Mouse (Mus musculus) retina, postnatal 7 days (tissue): ENCODE measurements around the gene Pwp2.
"Not testable (repeated sequence)": the region's sequence is repeated elsewhere in the genome, so short reads cannot be mapped to it uniquely, and the experiment has no call there.

Experiments
- DNase-seq: peaks from one replicate; pipeline ENCODE4 v3.0.0-alpha.2; 2012; ENCODE audit warnings: low read depth, low spot score

Gene Pwp2

DNA sequence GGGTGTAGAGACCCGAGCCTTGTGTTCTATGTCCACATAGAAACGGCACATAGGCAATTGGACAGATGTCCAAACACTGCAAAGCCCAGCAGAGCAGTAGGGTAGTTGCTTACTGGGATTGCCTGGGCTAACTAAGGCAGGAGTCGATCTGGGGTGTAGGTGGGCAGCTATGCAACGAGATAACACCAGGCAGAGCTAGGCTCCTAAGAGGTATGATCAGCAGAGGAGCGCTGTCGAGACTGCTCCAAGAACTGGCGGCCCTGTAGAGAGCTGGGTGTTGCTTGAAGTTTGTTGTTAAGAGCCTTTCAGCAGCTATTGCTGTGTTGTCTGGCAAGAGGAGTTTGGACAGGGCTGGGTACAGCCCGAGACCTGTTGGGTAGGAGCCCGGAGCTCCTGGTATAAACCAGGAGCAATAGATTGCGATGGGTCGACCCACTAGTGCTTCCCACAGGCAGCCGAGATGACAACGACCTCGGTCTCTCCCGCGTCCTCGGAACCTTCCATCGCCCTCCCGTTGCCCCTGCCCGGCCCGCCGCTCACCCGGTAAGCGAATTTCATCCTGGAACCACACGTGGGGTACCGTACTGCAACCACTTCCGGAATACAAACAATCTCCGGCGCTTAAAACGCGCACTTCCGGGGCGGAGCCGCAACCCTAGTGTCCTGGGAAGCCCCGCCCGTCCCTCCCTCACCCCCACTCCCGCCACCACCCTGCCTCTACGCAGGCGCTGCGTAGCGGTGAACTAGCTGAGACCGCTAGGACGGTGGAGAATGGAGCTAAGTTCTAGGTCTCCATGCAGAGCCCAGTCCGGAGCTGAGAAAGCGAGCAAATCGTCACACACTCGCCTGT, at the start of gene Pwp2:
Gene Pwp2, minus strand, starts transcription at position 619 of the 850 bp plus-strand sequence.
- DNase-seq = peak; percentile 91

DNA sequence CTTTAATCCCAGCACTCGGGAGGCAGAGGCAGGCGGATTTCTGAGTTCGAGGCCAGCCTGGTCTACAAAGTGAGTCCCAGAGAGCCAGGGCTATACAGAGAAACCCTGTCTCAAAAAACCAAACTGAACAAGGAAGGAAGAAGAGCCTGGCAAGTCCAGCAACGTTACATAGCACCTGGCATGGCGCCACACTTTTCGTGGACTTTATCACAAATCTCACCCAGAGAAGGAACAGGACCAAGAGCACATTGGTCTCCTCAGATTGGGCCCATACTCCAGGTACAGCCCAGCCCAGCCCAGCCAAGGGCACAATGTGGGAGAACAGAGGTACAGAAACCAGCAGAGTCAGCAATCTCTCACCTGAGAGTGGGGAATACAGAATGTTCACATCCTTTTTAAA, 48.8 kb upstream of the Pwp2 start:
- no peak for DNase-seq

DNA sequence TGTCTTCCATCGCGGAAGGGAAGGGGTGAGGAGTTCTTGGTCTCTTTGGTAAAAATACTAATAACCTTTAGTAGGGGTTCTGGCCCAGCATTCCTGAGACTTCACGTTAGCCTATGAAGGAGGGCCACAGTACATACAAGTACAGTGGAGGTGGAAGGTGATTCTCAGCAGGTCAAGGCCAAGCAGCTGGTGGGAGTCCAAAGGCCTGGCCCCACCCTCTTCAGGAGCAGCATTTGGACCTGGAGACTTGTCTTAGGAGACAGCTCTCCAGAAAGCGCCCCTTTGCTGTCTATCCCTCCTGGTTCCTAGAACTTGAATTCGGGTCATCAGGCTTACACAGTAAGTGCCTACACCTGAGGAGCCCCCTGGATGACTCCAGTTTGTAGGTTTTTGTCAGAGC, 48.2 kb upstream of the Pwp2 start:
- no peak for DNase-seq

DNA sequence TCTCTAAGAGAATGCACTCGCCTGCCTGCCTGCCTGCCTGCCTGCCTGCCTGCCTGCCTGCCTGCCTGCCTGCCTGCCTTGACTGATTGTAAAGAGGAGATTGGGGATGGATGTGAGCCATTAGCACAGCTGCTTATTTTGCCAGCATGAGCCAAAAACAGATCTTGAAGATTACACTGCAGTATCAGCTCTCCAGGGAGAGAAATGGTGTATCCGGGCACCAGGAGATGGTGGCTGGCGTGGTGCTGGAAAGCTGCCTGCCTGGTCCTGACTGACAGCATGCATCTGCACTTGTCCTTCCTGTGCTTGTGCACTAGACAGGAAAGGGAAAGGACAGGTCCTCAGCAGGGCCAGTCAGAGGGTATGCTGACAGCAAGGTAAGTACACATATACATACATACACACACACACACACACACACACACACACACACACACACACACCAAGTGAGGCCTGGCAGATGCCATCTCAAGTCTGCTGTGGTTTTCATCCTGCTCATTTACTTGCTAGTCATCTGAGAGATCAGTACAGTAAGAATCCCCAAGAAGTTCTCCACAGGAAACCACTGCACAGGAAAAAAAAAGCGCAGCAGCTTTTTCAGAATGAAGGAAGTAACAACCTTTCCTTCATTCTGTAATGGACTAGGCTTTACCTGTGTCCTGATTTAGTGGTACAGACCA, 47.5 kb upstream of the Pwp2 start:
- no peak for DNase-seq

DNA sequence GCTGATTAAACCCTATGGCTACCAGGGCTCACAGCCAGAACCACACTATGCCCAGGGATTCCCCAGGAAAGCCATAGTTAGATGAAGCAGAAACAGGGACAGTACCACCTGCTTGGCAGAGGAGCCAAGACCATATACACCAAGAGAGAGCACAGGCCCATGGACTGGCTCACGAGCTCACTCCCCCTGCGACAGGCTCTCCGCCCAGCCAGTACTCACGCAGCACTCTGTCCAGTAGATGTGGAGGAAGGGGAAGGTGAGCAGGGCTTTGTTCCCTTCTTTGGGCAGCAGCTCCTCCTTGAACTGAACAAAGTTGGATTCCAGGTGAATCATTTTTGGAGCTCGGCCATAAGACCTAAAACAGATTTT, 43.6 kb upstream of the Pwp2 start:
- no peak for DNase-seq

DNA sequence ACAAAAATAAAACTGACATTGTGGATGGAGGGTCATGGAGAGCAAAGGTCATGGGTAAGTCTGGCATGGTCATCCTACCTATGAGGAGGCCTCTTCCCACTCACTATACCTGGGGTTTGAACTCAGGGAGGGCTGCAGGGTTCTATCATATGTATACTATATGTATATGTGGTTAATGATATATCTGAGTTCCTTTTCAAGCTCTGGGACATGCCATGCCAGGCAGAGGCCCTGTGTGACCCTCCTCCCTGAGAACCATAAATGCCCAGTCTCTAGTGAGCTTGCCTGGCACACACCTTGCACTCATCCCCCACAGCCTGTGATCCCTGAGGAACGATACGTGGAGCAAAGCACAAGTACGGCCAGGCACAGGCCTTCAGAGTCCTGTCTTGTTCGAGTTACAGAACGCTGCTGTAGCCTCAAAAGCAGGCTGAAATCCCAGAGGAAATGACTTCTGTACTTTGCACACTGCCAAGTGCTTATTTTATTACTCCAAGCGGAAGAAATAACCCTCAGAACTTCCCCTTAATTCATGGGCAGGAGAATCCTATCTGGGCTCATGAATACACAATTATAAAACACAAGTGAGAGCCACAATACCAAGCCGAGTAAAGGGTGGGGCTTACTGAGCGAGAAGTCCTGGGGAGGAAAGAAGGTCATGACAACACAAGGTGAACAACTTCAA, 43.1 kb upstream of the Pwp2 start:
- no peak for DNase-seq

DNA sequence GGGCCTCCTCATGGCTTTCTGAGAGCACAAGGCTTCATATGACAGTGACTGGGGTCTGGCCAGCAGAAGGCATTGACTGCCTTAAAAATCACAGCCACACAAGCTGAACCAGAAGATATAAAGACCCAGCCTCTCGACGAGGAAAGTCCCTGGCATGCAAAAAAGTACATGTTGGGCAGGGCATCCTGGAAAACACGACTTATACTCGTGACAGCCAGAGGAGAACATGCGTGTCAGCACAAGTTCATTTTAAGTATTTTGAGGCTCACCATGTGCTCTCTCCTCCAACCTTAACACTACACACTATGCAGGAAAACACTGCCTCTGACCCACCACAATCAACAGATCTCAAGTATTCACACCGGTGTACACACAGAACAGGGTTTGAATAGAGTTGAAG, 39.2 kb upstream of the Pwp2 start:
- no peak for DNase-seq

DNA sequence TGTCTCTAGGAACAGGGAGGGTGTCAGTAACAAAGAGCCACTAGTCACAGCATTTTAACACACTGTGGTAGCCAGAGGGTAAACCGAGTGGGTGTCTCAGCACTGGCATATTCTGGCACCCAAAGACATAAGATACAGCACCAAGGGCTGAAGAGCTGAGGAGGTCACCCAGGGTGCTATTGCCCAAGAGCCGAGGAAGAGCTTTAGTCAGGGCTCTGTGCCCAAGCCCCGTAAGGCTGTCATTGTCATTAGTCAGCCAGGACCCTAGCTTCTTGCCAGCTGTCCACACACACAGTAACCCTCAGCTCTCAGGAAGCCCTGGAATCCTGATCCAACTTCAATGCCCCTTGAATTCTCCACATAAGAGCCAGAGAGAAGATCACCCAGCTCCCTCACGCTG, 38.0 kb upstream of the Pwp2 start:
- DNase-seq = no peak

DNA sequence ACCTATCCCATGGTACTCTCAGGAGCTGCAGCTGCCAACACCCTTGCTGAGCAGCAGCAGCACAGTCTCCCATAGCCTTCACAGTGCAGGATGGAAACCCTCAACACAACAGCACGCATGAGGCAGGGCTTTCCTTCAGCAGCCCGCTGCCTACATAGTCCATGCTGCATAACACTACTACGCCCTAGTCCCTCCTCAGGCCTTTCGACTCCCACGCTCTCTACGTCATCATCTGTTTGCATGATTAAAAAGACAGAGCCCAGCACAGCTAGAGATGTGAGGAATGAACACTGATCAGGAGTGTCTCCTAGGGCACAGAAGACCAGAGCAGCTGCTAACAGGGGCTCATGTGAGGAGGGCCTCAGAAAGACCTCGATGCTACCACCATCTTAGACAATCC, 36.4 kb upstream of the Pwp2 start:
- DNase-seq = no peak

DNA sequence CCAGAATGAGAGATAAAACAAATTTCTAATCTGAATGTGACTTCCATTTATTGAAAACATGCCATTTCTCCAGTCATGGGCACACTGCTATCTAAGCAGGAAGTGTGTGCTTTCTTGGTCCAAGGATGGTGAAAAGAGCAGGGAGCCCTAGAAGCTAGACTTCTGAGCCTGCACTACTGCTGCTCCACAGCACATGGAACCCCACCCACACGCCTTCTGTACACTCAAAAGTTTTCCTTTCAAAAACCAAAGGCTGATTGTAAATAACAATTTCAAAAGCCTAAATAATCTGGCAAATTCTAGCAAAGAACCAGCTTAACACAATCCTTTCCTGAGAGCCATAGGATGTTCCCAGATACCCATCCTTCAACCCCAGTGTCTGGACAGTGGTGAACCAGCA, 34.6 kb upstream of the Pwp2 start:
- DNase-seq = no peak

DNA sequence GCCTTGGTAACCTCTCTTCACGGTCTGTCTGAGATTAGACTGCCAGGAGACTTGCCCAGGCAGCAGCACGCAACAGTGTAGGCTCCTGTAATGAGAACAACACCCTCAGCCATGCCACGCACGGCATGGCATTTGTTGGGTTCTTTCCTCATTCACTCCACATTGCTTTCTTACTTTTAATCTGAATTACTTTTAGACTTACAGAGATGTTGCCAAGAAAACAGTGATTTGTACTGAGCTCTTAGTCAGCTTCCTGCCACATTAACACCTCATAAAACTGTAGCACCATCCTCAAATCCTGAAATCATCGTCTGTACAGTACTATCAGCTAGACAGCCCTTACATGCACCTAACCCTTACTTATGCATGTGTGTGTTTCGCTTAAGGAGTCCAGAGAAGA, 33.6 kb upstream of the Pwp2 start:
- DNase-seq = no peak

DNA sequence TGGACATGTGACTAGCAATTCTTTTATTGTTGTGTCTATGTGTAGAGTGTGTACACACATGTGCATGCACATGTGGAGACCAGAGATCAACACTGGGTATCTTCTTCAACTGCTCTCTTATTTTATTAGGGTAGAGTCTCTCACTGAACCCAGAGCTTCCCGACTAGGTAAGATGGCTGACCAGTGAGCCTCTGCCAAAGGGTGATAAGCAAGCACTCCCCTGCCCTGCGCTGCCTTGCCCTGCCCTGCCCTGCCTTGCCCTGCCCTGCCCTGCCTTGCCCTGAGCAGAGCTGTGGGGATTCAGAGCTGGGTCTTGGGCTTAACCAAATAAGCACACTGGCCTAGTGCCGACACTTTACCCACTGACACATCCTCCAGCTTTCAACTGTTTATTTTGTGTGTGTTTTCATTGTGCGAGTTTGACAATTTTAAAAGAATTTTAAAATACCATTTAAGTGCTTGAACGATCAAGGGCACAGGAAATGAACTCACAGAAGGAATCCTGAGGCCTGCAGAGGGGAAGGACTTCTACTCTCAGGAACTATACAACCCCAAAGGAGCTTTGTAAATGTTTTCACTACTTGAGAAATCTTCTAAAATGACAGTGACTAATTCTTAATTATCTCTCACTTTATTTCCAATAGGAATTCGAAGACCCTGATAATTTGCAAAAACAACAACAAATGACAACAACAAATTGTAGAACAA, 31.6 kb upstream of the Pwp2 start:
- no peak for DNase-seq

DNA sequence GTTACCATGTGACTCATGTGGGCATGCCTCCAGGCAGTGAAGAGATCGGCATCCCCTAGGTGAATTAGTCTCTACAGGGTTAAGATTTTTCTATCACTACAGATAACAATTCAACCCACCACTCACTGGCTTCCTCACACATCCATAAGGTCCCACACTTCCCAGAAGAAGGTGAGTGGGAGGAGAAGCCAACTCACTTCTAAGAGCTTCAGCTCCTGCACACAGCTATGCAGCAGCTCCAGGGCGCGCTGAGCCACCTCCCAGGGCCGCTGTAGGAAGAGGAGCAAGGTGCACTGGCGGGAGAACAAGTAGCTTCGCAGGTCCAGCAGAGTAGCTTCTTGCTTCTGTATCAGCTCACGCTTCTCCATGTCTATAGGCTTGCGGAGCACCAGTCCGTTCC, 29.4 kb upstream of the Pwp2 start:
- no peak for DNase-seq

DNA sequence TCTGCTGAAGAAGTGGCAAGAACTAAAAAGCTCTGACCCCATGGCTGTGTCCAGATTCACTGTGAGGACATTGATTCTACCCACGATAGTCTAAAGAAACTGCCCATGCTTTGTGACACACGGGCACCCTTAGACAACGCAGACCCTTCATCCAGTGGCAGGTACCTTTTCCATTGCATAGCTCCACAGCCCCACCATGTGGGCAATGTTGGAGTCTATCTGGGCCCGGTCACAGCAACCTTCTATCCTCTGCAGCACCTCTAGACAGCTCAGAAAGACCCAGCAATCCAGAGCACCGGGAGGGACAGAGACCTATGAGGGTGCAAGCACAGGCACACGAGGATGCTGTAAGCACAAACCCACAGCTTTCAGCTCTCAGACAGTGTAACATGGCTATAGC, 26.4 kb upstream of the Pwp2 start:
- DNase-seq = peak; percentile 2

DNA sequence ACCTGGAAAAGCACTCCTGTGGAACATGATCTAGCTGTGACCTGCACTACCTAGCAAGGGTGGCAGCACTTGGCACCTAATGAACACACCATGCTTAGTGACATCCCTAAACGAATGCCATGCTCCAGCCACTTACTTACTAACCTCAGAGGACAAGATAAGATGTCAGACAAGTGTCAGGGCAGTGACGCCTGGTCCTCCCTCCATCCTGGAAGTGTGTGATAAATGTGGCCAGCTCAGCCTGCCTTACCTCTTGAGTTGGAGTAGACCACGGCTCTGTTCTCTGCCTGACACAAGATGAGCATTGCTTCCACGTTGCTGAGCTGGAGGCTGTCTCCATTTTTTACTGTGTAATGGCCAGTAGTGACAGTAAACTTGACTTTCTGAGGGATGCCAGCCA, 16.2 kb upstream of the Pwp2 start:
- DNase-seq = no peak

DNA sequence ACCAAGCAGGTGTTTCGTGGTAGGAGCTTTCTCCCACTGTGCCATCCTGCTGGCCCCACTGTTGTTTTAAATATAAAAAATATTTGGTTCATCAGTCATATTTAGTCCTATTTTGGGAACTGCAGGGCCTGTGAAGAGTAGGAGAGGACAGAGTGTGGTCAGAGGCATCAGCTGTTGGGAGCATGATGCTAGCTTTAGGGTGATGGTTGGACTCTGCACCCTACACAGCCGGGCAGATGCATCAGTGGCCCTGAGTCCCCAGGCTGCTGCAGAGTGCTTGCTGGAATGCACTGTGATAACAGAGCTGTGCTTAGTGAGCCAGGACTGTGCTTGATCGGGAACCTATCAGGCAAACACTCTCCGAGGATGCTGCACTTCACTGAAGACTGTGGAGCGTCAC, 8.0 kb upstream of the Pwp2 start:
- DNase-seq = no peak

DNA sequence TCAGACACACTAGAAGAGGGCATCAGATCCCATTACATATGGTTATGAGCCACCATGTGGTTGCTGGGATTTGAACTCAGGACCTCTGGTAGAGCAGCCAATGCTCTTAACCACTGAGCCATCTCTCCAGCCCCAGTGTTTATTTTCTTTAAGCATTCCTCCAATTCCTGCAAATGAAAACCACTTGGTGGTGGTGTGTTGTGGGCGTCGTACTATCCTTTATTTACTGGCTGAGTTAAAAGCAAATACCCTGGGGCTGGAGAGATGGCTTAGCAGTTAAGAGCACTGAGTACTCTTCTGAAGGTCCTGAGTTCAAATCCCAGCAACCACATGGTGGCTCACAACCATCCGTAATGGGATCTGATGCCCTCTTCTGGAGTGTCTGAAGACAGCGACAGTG, 1.1 kb upstream of the Pwp2 start:
- not testable (repeated sequence) for DNase-seq

DNA sequence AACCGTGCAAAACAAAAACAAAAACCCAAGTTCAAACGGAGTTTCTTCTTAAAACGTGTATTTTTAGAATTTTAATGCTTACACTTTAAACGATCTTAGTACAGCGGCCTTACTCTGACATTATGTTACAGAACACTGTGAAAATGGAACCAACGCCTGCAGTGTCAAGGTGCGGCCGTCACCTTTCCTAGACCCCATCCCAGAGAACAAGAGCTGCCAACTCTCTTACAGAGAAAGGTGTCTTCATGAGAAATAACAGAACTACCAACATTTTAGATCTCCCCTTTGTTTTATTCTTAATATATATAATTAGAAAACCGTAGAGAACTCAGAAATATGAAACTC, 404 bp upstream of the Pwp2 start:
- no peak for DNase-seq

DNA sequence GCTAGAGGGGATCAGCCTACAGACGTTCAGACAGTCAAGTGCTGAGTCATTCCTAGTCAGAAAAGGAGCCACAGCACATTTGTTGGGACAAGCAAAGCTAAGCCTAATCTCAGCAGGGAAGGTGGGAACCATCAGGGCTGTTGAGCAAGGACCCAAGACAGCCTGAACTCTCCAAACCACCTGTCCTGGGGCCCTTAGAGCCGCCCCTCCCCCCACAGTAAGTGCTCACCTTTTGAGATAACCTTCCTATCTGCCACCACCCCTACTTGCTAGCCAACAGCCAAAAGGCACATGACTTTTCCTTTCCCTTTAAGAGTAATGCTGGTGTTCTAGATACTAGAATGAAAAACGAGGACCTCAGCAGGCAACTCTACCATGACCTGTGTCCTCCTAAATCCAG, 1.4 kb downstream of the Pwp2 start:
- DNase-seq = no peak

DNA sequence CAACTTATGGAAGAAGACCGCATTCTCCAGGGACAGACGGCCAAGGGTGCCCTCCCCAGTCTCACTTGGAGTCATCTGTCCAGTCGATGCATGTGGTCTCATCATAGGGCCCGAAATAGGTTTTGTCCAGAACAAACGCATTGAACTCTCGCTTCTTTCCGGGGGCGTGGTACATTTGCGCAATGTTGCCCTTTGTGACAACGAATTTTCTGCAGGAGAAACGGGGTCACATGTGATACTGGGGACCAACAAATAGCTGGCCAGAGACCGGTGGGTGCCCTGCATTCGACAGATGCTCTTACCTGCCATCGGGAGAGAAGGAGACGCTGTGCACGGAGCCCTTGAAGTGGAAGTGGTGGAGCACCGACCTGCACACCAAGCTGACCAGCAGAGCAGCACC, 2.6 kb downstream of the Pwp2 start:
- no peak for DNase-seq

DNA sequence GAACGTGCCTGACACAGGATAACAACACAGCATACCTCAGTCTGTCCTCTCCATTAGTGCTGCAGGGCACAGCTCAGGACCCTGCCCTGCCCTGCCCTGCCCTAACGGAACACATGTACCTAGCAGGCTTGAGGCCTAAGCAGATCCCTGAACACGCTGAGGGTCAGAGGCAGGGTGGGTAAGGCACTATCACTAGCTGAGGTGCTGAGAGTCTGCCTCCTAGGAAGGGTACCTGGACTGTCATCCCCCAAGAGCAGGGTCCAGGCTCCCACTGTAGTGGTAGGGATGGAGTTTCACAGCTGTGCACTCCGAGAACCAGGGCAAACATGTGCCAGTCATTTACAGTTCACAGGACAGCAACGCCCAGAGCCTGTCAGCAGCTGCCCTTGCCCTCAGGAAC, 10.5 kb downstream of the Pwp2 start:
- no peak for DNase-seq

DNA sequence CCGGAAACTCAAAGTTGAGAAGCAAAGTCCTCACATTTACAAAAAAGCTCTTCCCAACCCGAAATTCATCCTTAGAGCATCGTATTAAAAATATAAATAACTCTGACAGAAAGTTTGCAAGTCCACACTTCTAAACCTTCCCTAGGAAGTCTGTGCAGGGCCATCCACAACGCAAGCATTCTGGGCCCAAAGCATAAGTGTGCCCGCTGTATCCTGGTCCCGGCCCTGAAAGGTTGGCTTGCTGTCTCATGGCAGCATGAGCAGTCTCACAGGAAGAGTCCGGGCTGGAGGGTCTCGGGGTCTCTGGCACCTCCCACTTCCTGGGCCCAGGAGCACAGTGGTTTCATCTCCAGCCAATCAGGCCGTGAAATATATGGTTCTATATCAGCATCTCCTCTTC, 13.4 kb downstream of the Pwp2 start:
- DNase-seq = no peak
